Mouse (Mus musculus) WW6 (cell line): Measurements from ENCODE around the gene Scrt2.
A peak's percentile ranks its signal among the peaks of the same experiment; 100 is the strongest.

Experiments
- DNase-seq: peaks from one replicate; pipeline ENCODE4 v3.0.0-alpha.2; 2013; ENCODE audit warnings: low read depth, low spot score

Gene Scrt2

DNA sequence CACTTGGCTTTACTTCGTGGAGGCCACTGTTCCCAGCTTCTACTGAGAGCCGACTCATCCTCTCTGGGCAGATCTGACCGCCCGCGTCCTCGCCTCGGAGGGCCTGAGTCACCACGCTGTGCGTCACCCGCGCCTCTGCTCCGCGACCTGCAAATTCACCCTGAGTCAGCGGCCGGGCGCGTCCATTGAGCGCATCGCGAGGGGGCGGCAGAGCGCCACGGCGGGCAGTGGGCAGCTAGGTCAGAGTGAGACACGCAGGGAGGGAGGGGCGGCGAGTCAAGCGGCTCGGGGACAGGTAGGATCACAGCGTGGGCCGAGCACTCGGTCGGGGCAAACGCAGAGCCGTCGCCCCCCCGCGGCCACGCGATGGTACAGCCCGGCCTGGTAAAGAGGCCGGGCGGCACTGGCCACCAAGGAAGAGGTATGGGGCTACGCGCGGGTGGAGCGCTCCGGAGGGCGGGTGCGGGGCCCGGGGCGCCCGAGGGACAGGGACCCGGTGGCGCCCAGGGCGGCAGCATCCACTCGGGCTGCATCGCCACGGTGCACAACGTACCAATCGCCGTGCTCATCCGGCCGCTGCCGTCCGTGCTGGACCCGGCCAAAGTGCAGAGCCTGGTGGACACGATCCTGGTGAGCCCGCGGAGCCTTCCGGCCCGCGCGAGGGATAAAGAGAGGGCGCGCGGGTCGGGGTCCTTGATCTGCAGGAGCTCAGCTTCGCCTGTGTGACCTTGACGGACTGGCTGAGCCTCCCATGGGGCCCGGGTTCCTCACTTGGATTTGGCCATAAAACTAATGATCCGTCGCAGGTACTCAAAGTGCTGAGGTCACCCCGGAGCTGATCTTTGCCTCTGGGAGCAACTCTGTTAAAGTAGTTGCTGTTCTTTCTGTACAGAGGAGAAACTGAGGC, 24.2 kb downstream of the Scrt2 start, which contains the start of gene Srxn1:
Gene Srxn1, plus strand, starts transcription at position 199 of the 907 bp plus-strand sequence.
- no peak for DNase-seq

GRCm38 (mm10) chr2:152106225-152106595, 24.9 kb downstream of the Scrt2 start:
- DNase-seq = no peak

DNA sequence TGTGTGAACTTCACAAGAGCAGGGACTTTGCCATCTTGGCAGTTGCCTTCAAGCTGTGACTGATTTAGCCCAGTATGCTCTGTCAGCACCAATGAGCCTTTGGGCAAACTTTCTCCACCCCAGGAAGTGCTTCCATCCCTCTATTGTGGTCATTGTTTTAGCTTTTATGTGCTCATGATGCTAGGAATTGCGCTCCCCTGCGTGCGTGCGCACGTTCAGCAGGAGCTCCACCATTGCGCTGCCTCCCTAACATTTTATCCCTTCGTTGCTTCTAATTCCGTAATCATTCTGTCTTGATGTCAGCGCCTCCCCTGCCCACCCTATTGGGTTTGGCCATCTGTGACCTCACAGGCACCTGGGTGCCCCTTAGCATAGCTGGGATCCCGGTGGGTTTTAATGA, 25.3 kb downstream of the Scrt2 start:
- no peak for DNase-seq

GRCm38 (mm10) chr2:152108702-152109101, 27.4 kb downstream of the Scrt2 start:
- DNase-seq = no peak

DNA sequence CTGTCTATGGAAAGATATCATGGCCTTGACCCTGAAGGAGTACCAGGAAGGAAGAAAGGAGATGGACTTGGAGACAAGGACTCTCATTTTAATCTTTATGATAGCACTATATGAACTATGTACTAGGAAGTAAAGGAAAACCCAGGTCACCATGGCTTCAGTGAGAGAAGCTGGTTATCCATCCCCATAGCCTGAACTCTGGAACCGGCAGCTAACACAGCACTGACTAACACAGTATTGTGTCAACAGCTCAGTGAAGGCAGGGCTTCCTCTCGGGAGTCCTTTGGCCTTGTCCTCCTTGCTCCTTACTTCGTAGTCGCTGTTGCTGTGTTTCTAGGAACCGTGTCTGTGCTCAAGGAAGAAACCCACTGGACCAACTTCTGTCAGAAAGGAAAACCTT, 28.1 kb downstream of the Scrt2 start:
- DNase-seq = no peak

GRCm38 (mm10) chr2:152111311-152111710, 30.0 kb downstream of the Scrt2 start:
- no peak for DNase-seq

GRCm38 (mm10) chr2:152111920-152112319, 30.6 kb downstream of the Scrt2 start:
- DNase-seq = peak; percentile 89

DNA sequence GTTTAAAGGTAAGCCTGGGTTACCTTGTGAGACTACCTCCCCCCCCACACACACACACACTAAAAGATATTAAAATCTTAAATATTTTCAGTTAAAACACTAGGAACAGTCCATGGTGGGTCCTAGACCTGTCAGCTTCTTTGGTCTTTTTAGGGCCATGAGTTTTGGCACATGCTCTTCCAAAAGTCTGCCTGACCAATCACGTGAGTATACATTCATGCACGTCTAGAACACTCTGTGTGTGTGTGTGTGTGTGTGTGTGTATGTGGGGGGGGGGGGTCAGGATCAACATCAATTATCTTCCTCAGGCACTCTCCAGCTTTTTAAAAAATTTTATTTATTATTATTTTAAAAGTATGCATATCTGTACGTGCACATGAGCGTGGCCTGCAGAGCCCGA, 31.2 kb downstream of the Scrt2 start:
- no peak for DNase-seq

GRCm38 (mm10) chr2:152112970-152113369, 31.6 kb downstream of the Scrt2 start:
- DNase-seq = no peak

DNA sequence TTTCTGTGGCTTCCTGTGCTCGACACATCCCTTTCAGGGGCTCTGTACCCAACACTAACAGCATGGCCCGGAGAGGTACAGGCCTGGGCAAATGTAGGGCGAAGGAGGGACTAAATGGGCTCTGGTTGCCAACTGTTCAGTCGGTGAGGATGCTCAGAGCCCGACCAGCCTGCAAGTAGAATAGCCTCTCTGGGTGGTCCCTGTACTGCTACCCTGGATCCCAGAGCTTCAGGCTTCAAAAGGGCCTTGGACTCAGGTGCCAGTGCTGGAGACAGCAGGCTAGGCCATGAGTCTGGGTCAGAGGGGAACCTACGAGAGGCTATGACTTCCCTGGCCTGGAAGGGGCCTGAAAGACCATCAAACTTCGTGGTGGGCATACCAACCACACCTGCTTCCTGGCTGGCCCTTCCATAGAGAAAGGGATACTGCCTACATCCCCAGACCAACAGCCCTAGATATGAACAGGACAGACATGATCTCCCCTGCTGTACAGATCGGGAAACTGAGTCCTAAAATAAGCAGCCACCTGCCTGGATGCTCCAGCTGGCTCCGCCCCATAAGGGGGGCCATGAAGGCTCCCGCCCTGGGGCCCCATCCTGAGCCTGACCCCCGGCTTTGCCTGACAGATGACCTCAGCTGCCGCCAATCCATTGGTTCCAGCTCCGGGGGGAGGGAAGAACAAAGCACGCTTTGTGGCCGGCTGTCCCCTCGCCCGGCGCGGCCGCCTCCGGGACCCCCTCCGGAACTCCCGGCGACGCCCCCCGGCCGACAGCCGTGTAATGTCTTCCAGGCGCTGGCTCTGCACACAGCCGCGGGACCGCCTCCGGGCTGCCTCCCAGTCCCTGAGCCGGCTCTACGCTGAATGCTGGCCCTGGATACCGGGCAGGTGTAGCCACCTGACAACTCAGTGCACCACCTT, 33.0 kb downstream of the Scrt2 start:
- no peak for DNase-seq

DNA sequence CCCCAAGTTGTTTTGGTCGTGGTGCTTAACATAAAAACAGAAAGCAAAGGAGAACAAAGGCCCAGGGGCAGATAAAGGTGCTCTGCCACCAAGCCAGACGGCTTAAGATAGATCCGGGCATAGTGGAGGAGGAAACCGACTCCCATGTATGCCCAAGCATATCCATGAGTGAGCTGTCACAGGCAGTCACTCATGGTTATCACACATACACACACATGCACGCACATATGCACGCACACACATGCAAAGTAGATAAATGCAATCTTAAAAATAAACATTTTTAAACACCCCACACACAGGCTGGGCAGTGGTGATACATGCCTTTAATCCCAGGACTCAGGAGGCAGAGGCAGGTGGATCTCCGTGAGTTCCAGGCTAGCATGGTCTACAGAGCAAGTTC, 36.4 kb downstream of the Scrt2 start:
- no peak for DNase-seq

DNA sequence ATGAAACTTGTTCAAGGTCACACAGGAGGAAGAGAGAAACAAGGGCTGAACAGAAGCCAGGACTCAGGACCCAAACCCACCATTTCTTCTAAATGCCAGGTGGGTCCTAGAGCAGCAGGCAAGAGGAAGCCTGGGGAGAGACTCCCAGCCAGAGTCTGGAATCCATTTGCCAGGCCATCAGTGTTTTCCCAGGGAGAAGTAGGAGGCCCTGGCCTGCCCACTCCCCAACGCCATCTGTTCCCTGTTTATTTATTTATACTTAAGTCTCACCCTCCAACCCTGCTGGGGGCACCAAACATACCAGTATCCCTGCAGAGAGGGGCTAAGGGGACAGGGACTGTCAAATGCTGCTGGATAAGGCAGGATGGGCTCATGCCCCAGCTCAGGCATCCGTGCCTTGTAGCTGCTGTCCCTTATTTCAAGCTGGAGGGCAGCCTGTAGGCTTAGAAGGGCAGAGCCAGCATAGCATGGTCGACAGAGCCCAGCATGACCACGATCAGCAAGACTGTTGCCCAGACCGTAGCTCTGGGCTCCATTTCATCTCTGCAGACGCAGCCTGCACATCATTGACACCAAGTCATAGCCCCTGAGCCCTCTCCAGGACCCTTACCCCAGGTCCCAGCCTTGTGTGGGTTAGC, 38.0 kb downstream of the Scrt2 start:
- DNase-seq = no peak

- DNase-seq = no peak
These were observed 41.6 kb downstream of the Scrt2 start for GRCm38 (mm10) chr2:152122896-152123295.

GRCm38 (mm10) chr2:152128597-152128996, 47.3 kb downstream of the Scrt2 start:
- no peak for DNase-seq

GRCm38 (mm10) chr2:152129778-152130177, 48.4 kb downstream of the Scrt2 start:
- no peak for DNase-seq

DNA sequence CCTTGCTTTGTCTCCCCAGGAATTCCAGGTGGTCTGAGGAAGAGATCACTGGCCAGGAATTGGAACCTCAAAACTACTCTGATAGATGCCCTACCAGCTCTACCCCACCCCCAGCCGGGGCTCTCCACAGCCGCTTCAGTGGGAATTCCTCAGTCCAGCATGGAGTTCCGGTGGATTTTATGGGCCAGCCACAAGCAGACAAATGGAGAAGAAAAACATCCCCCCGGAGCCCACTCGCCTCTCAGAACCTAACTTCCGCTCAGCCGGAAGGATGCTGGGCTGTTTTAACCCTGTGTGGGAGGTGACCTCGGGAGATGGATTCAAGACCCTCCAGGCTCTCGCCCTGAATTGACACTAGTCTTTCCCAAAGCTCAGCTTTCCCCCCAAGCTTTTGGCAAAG, 50.7 kb downstream of the Scrt2 start:
- DNase-seq = no peak

DNA sequence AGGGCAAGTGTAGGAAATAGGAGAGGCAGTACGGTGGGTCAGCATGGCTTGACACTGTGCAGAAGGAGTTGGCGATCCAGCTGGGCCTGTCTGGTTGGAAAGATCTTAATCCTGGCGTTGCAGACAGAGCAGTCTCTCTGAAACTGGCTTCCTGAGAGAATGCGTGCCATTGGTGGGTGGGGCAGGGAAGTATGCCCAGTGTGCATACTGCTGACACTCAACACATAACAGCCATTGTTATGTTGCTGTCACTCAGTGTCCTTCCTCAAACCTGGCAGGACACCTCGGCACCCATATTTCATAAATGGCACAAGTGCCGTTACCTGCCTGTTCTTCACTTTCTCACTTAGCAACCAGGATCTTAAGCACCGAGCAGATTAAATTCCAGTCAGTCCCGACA, 51.4 kb downstream of the Scrt2 start:
- no peak for DNase-seq

DNA sequence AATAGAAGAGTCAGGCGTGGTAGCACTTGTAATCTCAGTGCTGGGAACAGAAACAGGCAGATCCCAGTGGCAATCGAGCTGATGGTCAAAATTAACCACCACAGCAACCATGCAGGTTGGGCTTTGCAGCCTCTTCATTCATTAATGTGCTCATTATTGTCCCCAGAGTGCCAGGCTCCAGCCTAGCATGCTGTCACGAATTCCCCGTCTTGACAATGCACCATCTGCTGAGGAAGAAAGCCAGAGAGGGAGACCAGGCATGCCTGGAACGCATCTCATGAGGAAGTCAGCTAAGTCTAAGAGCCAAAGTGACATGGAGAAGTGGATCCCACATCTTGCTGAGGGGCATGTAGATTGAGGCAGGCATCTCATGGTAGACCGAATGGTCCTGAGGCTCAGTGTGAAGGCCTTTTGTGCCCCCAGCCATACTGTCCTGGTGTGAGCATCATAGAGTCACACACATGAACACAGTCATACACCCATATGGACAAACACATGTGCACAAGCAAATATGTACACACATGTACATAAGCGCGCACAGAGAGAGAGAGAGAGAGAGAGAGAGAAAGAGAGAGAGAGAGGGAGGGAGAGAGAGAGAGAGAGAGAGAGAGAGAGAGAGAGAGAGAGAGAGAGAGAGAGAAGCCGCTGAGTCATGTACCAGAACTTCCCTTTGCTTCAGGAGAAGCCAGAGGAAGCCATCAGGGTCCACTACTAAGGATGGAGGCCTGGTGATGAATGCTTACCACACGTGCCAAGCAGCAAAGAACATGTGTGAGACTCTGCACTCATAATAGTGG, 58.1 kb downstream of the Scrt2 start:
- DNase-seq = no peak

- DNase-seq = no peak
These were observed 59.6 kb downstream of the Scrt2 start for GRCm38 (mm10) chr2:152140941-152141340.

DNA sequence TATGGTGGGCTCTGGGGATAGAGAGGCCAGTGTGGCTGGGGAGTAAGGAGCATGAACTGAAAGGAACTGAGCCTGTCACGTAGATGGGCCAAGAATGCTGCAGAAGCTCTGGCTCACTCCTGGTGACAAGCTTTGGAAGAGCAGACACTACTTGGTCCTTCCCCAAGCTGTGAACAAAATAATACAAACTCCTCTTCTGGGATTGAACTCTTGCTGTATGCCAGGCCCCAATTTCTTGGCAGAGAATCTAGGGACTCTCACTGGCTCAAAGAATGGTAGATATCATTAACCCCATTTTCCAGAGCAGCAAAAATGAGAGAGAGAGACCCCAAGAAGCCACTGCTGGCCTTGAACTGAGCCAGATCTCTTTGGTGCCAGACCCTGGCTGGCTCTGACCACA, 60.2 kb downstream of the Scrt2 start:
- no peak for DNase-seq

GRCm38 (mm10) chr2:152142046-152142445, 60.7 kb downstream of the Scrt2 start:
- DNase-seq = no peak
